Mouse (Mus musculus): ENCODE results near the gene Ltbp1. TPM values are rescaled to one million over a fixed set of nuclear protein-coding genes. Genes with fewer than 3 reads are reported as not detected.

Gene Ltbp1
- total RNA-seq, 1 experiment from 2014 or later: 11.0 TPM

DNA sequence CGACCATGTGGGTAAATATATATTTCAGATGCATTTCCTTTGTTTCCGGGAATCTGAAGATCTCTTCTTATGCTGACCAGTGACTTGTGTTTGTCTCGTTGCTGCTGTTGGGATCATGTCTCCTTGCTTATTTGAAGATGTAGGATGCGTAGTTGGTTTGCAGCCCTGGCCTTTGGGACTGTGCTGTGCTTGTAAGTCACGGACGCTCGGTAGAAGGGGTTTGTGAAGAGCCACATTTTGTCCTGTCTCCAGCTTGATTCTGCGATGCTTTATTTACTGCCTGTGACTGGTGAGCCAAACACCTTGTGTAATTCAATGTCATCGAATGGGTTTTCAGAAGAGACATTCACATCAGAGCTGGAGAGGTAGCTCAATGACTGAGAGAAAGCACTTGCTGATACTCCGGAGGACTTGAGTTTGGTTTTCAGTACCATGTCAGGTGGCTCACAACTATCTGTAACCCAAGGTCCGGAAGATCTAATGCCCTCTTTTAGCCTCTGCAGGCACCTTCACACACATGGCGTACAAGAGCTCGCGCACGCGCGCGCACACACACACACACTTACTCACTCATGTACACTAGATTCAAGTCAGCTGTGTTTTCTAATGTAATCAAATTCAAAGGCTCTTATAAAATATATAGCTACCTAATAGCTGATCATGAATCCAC, 362.3 kb downstream of the Ltbp1 start:
- no peak for DNase-seq

DNA sequence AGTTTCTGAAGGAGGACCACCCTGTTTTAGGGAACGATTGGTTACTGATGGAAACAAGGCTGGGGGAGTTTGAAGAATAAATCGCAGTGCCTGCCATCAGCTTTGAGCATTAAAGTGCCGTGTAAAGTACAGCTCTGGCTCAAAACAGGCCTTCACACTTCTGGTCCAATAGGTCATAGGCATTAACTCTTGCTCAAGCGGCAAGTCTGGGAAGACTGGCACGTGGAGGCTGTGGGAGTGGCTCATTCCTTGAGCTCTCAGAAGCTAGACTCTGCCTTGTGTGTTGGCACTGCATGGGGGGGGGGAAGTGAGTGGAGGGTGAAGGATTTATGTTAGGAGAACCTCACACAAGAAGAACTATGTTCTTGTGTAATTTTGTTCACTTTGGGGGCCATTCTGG, 363.2 kb downstream of the Ltbp1 start:
- no peak for DNase-seq

DNA sequence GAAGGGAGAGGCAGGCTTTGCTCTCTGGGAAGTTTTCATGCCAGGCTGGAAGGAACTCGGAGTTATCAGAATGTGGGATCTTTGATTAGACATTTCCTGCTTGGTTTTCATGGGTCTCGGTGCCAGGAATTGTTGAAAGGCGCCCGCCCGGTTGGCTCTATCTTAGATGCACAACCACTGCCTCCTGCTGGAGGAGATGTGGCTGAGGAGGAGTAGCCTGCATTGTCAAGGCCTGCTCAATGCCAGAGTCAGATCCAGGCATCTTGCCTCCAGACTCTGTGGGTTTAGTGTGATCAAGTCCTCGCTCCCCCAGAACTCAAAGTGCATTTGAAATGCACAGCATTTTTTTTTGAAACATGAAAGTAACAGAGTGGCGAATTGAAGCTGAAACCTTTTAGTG, 364.0 kb downstream of the Ltbp1 start:
- no peak for DNase-seq

DNA sequence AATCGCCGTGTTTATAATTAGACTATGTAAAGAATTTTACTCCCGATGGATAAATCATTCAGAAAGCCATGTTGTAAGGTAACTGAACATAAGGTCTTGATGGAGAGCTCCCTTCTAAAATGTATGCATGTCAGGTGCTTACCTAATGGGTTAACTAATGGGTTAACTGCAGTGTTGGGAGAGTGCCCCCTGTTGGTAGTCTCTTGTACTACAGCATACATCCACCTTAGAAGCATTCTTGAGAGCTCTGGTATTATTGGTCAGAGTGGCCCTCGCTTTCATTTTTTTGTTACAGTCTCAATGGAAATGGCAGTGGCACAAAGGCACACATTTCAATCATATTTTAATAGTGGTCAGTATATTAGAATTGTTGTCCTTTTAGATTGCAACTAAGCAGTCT, 364.8 kb downstream of the Ltbp1 start:
- DNase-seq: no peak

DNA sequence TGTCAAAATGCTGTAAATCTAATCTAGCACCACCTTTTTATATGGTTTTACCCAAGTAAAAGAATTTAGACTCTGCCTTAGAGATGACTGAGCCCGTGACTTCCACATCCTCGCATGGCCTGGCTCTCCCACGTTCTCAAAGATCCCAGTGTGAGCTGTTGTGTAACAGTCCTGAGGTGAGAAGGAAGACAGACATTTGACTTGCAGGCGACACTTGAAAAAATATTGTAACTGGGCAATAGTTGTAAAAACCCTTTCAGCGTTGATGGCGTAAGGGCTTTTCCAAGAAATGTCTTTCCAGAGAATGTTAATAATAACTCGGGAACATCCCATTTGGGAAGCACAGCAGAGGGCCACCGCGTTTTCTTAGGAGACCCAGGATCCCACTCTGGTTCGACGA, 366.3 kb downstream of the Ltbp1 start:
- no peak for DNase-seq

DNA sequence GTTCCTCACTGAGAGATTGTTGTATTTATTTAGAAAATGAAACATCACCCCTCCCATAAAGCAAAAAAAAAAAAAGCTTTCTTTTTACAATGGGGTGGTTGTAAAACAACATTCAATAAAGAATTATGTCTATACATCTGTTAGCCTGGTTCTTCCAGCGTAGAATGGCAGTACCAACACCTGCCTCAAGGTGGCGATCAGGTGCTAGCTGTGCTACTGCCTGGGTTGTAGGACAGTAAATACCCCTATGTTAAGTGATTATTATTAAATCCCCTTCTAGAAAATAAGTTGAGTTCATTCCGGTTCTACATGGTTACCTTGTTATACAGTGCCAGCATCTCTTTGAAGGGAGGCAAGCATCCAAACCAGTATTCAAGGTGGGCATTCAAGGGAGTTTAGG, 367.0 kb downstream of the Ltbp1 start:
- DNase-seq: peak; percentile 59

DNA sequence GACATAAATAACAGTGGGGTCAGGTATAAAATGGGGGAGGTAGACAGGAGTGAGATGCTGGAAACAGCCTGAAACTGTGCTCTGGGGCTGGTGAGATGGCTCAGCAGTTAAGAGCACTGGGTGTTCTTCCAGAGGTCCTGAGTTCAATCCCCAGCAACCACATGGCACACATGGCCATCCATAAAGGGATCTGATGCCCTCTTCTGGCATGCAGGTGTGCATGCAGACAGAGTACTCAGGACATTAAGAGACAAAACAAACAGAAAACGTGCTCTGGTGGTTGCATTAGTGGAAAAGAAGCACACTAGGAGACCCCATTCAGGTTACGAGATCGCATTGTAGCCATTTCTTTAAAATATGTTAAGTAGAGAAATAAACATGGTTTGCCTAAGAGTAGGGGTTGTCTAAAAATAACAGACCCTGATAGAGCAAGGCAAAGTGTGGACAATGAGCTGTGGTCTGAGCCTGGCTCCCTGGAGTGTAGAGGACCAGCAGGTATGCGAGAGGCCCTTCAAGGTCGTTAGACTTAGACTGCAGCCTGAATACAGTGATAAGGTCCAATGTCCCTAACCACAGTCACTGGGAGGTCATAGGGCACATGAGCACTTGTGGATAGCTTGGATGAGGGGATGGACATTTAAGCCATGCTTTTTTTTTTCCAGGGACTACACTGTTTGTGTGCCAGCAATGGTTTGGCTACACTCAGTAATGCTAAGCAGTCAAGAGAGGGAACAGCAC, 369.1 kb downstream of the Ltbp1 start:
- DNase-seq: no peak

DNA sequence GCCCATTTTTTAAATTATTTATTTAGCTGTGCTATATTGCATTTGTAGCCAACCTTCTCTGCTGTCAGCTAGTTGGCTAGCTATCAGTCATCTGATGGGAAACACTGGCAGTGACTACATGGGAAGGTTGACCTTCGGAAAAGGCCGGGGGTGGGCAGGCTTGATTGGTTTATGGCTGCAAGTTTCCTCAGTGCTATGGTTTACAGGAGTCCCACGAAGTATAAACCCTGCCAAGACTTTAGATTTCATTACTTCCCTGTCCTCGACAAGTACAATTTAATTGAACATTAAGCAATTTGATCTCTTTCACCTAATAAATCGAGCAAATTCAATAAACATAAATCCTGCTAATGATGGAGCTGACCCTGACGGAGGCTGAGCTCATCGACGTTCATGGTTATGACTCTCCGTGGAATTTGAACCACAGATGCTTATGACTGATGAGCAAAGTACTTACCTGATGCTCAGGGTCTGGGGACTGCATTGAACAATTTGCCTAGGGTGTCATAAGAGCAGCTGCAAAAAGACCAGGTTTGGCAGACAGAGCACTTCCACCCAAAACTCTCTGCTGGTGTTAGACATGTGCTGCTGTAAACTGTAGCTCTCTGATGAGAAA, 373.0 kb downstream of the Ltbp1 start:
- DNase-seq: no peak

DNA sequence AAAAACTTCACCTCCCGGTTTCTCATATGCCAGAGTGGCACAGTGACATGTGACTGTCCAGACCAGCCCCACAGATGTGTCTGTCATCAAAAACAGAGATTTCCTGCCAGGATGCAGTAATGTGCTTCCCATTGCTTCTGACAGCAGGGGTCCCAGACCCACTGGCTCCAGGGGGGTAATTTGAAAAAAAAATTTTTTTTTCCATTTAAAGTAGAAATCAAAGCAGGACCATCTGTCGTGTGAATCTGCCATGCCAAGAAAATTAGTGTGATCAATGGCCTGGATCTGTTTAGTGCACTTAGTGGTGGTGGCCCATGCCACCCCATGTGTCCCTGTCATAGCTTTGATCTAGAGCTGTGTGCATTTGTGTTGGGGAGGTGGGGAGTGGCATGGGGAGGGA, 374.8 kb downstream of the Ltbp1 start:
- no peak for DNase-seq

DNA sequence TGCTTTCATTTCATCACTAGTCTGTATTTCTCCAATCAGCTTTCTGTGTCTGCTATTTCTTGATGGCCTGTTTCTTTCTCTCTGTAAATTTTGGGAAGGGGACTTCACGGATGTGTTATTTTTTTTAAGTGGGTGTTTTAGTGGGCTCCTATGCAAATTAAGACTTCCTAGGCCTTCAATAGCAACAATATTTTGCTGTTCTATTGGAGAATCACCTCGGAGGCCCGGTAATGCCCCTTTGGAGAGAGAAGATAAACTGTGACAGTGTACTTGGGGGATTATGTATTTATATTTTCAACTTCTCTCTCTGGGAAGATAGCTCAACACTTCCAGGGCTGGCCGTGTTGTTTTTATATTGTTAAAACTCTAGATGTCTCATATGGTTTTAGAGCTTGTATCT, 383.0 kb downstream of the Ltbp1 start:
- no peak for DNase-seq

DNA sequence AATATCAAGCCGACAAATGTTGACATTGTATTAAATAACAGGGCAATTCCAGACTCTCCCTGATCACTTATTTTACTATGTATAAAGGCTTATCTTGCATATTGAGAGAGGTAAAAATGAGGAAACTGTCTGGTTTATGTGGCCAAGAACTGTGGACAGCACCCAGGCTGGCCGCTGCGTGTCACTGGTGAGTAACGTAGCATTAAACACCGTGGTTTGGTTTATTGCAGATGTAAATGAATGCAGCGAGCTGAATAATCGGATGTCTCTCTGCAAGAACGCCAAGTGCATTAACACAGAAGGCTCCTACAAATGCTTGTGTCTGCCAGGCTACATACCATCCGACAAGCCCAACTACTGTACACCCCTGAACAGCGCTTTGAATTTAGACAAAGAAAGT, 384.8 kb downstream of the Ltbp1 start:
- no peak for DNase-seq

DNA sequence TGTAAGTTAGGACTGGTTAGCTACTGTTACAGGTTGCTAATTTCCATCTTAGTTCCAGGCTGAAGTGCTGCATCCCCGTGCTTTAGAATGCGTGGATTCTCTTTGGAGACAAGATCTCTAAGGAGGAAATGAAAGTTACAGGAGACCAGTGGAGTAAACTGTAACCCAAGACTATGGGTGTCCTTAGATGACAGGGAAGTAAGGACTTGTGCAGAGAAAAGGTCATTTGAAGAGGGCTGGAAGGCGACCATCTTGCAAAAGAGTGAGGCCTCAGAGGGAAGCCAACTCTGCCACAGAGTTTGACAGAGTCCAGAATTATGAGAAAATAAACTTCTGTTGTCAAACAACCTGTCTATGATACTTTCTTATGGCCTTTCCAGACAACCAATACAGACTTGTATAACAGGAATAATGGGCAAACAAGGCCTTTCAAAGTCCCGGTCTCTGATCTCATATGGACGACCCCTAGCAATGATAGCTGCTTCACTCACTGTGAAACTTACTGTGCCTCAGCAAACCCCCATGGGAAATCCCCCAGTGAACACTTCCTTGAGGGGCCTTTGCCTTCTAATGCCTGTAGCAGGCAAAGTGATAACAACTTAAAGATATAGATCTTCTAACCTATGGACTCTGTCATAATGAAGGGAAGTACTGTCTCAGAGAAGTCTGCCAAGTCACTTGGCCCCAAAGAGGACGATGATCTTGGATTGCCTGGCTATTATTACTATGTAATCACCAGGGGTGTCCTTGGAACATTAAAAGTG, 386.2 kb downstream of the Ltbp1 start:
- no peak for DNase-seq

DNA sequence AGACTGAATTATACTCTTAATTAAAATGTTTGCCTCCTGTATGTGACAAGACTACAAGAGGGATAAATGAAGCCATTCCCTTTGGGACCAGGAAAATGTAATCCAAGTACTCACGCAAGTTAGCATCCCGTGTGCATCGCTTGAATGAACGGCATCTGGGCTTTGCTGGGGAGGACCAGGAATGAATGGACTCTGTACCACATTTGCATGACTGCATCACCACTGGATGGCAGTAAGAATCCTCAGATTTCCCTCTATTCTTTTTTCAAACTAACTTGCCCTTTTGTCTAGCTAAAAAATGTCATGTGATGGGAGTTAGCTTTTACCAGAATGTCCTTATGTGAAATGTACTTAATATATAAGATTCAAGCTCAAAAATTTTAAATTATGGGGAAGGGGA, 401.0 kb downstream of the Ltbp1 start:
- DNase-seq: no peak

DNA sequence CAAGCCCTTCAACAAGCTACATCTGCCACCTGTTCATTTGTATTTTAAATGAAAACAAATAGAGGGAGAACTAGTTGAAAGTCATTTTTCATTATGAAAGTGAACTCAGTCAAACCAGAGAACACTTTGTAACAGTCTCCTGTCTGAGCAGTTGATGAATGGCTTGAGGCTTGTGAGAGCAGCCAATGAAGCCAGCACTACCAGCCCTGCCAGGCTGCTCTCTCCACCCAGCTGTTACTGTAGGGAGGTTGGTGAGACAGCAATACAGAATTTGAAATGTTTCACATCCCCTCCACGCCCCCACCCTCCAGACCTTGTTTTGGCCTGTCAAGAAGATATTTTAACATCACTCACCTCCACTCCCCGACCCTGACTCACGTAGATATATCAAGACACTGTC, 411.5 kb downstream of the Ltbp1 start:
- DNase-seq: no peak

DNA sequence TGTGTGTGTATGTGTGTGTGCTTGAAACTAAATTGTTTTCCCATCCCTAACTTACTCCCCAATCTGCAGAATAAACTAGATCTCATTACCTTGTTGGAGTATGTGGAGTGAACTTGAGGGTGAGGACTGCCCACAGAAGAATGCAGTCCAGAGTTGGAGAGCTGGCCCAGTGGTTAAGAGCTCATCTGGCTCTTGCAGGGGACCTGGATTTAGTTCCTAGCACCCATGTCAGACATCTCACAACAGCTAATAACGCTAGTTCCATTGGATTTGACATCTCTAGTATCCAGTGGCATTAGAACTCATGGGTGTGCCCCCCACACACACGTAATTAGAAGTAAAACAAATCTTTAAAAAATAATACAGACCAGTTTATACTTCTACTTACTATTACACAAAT, 428.8 kb downstream of the Ltbp1 start:
- no peak for DNase-seq

DNA sequence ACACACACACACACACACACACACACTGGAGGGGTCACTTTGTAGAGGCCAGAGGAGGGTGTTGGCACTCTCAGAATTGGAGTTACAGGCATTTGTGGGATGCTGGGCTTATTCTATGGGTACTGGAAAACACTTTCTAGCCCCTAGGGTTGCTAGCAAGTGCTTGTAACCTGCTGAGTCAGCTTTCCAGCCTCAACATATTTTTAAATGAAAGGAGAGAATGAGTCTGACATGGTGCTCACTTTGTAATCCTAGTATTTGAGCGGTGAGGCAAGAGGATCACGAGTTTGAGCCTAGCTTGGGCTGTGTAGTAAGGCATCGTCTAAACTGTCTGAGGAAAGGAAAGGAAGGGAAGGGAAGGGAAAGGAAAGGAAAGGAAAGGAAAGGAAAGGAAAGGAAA, 429.5 kb downstream of the Ltbp1 start:
- DNase-seq: no peak

DNA sequence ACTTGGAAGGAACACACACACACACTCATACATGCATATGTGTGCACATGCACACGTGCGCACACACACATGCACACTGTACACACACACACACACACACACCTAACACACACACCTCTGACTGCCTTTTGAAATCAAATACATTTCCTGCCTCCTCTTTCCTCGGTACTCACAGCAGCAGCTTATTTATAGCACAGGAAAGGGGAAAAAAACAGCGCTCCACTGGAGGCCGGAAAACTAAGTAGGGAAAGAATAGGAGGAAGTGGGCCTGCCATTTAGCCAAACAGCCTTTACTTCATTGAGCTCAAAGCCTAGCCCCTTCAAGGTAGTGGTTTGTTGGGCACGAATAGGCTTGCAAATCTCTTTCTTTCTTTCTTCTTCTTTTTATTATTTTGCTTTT, 430.2 kb downstream of the Ltbp1 start, which contains the start of gene Rasgrp3:
Gene Rasgrp3 (plus strand): TSS at position 298 of the 400 bp plus-strand sequence.
- no peak for DNase-seq

DNA sequence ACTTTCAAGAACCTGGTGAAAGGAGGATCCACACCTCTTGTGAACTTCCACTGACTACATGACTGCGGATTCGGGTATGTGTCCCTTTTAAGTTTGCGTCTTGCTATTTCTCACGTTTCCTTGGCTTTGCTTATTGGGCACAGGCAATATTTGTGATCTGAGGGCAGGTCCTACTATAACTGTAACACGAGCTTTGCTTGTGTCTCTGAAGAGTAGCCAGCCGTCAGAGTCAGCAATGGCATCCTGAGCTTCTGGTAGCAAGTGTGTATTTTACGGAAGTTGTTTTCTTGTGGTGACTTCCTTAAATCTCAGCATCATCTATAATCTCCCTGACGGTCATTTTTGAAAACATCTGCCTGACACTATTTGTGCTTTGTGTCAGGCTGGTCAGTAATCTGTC, 430.7 kb downstream of the Ltbp1 start:
- DNase-seq: no peak

DNA sequence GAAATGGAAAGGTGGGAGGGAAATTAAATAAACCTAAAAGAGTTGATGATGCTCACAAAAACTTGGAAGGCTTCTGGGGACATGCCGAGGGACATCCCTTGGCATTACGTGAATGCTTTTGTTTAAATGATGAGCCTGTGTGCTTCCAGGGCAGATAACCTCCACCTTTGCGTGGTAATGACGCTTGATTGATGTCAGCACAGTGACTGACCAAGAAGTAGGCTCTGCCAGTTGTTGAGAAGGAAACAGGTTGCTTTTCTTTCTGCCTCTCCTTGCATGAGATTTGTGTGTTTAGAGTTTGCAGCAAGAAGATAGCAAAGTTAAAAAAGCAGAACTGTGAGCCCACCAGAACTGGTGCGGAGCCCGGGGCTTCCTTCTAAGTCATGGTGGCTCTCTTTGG, 431.5 kb downstream of the Ltbp1 start:
- no peak for DNase-seq

DNA sequence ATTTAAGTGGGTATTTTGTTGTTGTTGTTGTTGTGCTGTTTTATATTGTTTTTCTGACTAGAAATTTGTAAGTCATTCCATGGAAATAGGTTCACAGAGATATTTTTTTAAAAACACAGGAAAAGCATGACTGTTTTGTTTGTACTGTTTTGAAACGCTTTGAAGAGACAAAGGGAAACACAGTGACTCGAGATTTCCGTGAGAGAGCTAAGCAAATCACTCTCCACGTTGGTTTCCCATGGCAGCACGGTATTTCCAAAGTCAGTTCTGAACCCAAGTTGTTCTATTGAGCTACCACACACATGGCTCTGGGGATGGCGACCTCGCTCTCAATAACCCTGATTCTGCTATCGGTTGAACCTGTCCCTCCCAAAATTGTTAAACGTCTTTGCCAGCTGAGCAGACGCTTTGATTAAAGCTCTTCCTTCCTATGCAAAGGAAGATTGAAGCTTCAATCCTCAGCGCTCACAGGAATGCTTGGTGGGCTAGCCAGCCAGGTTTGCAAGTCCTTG, 431.9 kb downstream of the Ltbp1 start:
- no peak for DNase-seq

DNA sequence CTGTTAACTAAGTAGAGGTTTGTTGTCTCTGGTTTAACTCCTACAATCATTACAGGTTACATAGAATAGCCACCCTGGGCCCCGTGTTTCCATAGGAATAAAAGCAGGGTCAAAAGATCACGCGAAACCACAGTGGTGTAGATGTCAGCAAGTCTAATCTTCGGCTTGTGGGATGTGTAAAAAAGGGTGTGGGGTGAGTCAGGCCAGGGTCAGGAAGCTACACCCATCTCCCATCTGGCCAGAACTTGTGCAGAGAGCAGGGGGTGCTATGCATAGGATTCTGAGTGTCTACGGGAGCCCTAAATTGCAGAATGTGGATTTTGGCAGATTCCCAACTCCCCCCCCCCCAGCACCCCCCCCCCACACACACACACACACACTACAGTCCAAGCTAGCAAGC, 432.8 kb downstream of the Ltbp1 start:
- DNase-seq: no peak

DNA sequence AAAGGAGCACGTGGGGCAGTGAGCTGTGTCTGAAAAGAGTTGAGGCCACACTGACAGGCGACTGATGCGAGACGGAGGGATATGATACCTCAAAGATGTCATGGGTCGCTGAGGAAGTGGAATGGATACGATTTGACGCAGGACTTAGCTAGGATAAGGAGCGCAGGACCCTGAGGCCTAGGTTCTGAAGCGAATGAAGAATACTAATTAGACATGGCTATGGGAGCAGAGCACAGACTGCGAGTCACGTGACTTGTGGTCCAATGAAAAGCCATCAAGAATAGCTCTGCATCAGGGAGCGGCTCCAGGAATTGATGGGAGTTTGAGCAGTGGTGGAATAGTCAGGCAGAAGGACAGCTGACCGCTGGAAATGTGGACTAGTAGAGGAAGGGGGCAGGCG, 433.7 kb downstream of the Ltbp1 start:
- no peak for DNase-seq

DNA sequence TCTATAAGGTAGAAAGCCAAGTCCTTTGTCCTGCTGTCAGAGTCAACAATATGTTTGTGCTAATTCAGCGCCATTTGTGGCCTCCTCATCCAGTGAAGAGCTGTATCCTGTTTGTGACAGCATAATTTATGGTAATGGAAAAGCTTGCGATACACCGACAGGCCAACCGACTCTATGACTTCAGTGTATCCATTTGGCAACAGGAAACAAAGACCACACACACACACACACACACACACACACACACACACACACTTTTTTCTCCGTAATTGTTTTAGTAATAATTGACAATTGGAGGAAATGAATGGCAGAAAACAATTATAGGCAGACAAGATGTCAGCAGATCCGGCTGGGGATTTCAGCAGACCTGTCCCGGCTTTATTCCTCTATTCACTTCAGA, 435.3 kb downstream of the Ltbp1 start:
- DNase-seq: no peak
